Mouse (Mus musculus): ENCODE data around the gene Mdm2.

- TF ChIP-seq CTCF (IDR thresholded peaks at IDR 0.05; ENCODE audit: extremely low read depth, insufficient read length, insufficient replicate concordance, low read depth, low read length) (no peak), POLR2A (IDR thresholded peaks at IDR 0.05; ENCODE audit: low read depth, low read length) (no peak)
Observed at GRCm38 (mm10) chr10:117659430-117659813, 51.1 kb downstream of the Mdm2 start.
